Mouse (Mus musculus): Measurements from ENCODE around the gene Nckap5. TPM values are rescaled to one million over a fixed set of nuclear protein-coding genes. Genes with fewer than 3 reads are reported as not detected.

Gene Nckap5
- polyA plus RNA-seq, 1 experiment: not detected

DNA sequence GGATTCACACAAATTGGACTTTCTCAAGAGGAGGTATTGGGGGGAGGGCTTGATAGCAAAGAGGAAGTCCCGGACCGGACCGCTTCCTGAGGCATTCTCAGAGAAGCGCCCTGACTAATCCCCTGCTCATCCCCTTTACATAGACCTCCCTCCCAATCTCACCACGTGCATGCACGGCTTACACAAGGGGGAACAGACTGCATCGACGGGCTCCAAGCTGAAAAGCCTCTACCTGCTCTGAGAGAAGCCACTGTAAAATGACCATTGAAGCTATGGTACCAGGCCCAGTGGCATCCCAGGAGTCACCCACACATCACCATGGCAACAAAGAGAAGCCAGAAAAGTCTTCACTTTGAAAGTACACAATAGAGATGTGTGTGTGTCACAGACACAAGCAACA is 148.8 kb downstream of the Nckap5 start:
- TF ChIP-seq GATA1 (IDR thresholded peaks at IDR 0.05; ENCODE audit: low read length): no peak

- no peak for TF ChIP-seq GATA1 (IDR thresholded peaks at IDR 0.05; ENCODE audit: low read length)
Observed at GRCm38 (mm10) chr1:126679348-126679747, 151.3 kb downstream of the Nckap5 start.

DNA sequence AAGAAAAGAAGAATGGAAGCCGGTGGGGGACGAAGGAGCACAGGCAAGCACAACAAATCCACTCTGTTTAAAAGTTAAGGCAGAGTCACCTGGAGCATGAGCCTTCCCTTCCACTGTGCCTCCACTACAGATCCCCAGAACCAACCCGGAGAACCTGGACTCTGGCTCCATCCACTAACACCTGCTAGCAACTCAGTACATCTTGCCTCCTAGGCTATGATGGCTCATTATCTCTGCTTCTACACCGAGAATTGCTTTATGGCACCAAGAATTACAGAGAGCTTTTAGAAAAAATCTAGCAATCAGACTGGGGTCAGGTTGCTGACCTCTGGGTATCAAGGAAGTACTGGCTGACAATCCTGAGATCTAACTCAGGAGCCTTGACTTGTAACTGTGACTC is 153.3 kb downstream of the Nckap5 start:
- no peak for TF ChIP-seq GATA1 (IDR thresholded peaks at IDR 0.05; ENCODE audit: low read length)

GRCm38 (mm10) chr1:126676769-126677168 is 153.8 kb downstream of the Nckap5 start:
- no peak for TF ChIP-seq GATA1 (IDR thresholded peaks at IDR 0.05; ENCODE audit: low read length)

- TF ChIP-seq GATA1 (IDR thresholded peaks at IDR 0.05; ENCODE audit: low read length): no peak
Observed at GRCm38 (mm10) chr1:126675142-126675541, 155.5 kb downstream of the Nckap5 start.

DNA sequence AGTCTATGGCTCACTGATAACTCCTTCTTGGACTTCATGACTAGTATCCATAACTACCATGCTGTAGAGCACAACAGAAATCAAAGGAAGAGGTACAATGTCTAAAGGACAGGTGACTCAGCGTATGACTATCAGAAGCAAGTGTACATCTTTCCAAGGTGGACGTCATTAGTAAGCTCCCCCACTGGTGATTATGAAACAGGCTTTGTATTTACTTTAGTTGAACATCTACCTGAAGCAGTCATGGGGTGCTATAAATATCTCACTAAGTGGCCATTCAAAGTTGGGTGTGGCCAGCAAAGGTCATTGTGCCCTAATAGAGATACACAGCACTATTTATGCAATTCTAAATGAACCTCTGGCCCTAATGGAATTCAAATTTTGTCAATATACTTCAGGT is 157.4 kb downstream of the Nckap5 start:
- no peak for TF ChIP-seq GATA1 (IDR thresholded peaks at IDR 0.05; ENCODE audit: low read length)

GRCm38 (mm10) chr1:126670507-126670906 is 160.1 kb downstream of the Nckap5 start:
- no peak for TF ChIP-seq GATA1 (IDR thresholded peaks at IDR 0.05; ENCODE audit: low read length)

GRCm38 (mm10) chr1:126660098-126660999 is 170.2 kb downstream of the Nckap5 start:
- no peak for TF ChIP-seq GATA1 (IDR thresholded peaks at IDR 0.05; ENCODE audit: low read length)

DNA sequence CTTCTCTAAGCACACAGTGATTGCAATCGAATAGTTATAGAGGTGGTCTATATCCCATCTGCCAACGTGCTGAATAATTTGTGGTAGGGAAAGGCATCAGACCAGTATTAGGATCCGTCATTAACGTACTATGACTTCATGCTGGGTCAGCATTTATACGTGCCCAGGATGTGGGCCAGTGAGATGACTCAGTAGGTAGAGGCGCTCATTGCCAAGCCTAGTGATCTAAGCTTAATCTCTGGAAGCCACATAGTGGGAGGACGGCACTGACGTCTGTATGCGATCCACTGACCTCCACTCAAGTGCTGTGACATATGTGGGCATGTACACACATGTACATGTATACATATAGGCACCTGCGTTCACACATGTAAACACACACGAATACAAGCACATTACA is 171.9 kb downstream of the Nckap5 start:
- TF ChIP-seq GATA1 (IDR thresholded peaks at IDR 0.05; ENCODE audit: low read length): no peak

DNA sequence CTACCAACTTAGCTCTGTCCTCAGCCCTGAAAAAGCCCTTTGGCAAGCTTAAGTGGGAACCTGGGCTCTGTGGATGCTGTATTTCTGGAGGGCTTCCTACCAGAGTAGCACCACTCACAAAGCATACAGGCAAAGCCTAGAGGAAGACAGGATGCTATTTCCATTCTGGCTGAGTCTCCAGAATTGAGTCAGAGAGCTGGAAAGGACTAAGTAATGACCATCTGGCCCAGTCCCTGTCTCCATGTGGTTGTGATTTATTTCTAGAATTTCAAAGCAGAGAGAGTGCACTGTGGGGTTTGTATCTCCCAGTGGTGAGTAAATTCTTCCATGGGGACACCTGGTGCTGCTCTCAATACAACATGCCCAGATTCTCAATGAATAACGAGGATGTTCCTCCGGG is 174.4 kb downstream of the Nckap5 start:
- TF ChIP-seq GATA1 (IDR thresholded peaks at IDR 0.05; ENCODE audit: low read length): no peak

GRCm38 (mm10) chr1:126652085-126652484 is 178.5 kb downstream of the Nckap5 start:
- no peak for TF ChIP-seq GATA1 (IDR thresholded peaks at IDR 0.05; ENCODE audit: low read length)

DNA sequence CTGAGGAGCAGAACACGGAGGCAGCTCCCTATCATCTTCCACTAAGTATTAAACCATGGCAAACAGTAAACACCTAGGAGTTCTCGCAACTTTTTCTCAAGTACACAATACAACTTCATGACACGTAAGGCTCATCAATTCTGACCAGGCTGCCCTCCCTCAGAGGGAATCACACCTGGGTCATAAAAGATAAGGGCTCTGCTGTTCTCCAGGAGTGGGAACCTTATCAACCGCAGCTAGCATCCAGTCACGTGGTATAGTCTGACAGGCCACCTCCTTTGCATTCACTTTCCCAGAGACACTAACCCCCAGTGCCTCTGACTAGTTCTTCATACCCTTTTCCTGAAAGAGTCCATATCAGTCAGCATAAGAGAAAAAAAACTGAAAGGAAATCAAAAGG is 179.8 kb downstream of the Nckap5 start:
- peak; percentile 74 for TF ChIP-seq GATA1 (IDR thresholded peaks at IDR 0.05; ENCODE audit: low read length)

GRCm38 (mm10) chr1:126642751-126643150 is 187.8 kb downstream of the Nckap5 start:
- no peak for TF ChIP-seq GATA1 (IDR thresholded peaks at IDR 0.05; ENCODE audit: low read length)

GRCm38 (mm10) chr1:126639463-126639862 is 191.1 kb downstream of the Nckap5 start:
- no peak for TF ChIP-seq GATA1 (IDR thresholded peaks at IDR 0.05; ENCODE audit: low read length)

GRCm38 (mm10) chr1:126637515-126637914 is 193.1 kb downstream of the Nckap5 start:
- TF ChIP-seq GATA1 (IDR thresholded peaks at IDR 0.05; ENCODE audit: low read length): no peak

GRCm38 (mm10) chr1:126626206-126626605 is 204.4 kb downstream of the Nckap5 start:
- TF ChIP-seq GATA1 (IDR thresholded peaks at IDR 0.05; ENCODE audit: low read length): no peak

DNA sequence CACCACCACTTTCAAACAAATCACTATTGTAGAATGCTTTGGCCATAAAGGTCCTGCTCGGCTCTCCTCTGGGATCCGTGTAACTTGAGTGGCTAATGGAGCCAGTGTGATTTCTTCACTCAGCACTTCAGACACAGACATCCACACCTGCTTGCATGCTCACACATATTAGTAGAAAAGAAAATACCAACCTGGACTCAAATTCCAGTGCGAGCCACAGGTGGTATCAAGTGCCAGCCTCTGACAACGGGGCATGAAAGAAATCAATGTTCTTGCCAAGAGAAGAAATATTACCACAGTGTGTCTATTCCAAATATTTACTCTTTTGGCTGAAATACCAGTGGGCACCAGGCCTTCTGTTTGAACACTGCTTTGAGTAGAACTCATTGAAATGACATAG is 208.6 kb downstream of the Nckap5 start:
- no peak for TF ChIP-seq GATA1 (IDR thresholded peaks at IDR 0.05; ENCODE audit: low read length)

All from G1E-ER4 (cell line).